Mouse (Mus musculus): ENCODE results near the gene Gm20388.

DNA sequence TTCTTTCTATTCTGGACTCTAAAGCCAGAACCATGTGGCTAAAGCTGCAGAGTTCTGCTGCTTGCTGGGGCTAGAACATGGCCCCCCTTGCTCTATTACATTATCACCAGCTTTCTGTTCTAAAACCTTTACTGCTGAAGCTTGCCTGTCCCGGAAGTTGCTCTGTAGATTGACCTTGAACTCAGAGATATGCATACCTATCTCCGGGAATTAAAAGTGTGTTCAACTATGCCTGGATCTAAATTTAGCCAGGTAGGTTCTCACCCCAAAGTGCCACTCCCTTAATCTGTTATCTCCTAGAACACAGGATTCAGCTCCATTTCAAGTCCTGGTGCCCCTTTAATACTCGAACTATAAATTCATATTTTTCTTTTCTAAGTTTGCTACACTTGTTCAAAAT, 4100.9 kb downstream of the Gm20388 start:
- no peak for TF ChIP-seq CTCF (IDR thresholded peaks at IDR 0.05; ENCODE audit: extremely low read depth, insufficient read depth, low read length)
- TF ChIP-seq POLR2A (IDR thresholded peaks at IDR 0.05; ENCODE audit: extremely low read depth, insufficient read depth, low read length) = no peak

Data from cortical plate, adult 2 months (tissue).